Mouse (Mus musculus) kidney, postnatal 25 days (tissue): ENCODE measurements around the gene Klk8.

ENCODE experiments used
- DNase-seq, 2 experiments: peaks; one replicate each; pipeline ENCODE4 v3.0.0; 2021; ENCODE audit warnings: mixed read lengths in 2 of 2

Gene Klk8

DNA sequence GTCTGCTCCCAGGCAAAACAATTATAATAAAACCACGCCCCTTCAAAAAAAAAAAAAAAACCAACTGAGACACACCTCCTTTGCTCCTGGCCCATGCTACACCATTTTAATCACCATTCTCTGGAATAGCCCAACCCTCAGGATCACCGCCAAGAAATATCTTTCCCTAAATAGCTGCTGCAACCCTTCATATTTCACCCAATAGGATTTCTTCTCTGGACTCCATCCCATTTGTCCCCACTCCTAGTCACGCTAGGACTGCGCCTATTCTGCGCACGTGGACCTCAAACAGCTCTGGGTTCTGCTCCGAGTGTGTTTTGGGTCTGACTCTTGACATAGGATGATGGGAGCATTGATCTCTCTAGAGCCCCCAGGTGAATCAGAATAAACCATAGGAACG lies 1.0 kb upstream of the Klk8 start:
- DNase-seq, result no peak

DNA sequence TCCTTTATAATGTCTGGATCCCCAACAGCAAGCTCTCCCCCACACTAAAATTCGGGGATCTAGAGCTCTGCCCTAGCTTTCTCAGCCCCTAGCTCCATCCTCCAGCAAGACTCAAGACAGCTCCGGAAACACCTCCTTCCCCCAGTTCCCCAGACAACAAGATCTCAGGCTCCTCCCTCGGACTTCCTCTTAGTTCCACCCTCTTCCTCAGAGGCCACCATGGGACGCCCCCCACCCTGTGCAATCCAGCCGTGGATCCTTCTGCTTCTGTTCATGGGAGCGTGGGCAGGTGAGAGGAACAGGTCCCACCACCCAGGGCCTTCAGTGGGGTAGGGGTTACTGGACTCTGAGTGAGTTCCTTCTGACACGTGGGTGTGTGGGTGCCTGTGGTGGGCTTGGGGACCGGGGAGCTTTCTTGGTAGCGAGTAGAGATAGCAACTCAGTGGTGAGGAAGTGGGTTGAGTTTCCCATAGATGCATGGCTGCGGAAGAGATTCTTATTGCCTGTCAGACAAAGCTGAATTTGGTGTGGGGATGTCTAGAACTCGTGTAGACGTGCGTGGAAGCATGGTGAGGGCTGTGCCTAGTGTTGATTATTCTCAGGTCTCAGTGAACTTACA lies 576 bp downstream of the Klk8 start:
- peak in 1 of 2 experiments; percentile 6 for DNase-seq

DNA sequence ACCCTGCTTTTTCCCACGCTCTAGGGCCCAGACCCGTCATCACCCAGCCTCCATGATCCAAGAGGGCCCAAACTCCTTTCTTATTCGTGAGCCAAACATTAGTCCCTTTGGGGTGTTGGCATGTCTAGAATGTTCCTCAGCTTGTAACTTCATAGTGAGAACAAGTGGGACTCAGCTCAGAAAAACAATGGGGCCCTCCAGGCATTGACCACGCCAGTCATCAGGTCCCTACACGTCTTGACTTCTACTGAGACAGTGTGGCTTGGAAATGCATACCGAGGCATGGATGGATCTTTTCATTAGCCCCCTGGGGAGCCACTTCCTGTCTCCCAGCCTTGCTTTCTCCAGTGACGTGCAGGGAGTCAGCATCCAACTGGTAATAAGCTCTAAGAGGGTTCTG lies 2.5 kb downstream of the Klk8 start:
- DNase-seq, result no peak

DNA sequence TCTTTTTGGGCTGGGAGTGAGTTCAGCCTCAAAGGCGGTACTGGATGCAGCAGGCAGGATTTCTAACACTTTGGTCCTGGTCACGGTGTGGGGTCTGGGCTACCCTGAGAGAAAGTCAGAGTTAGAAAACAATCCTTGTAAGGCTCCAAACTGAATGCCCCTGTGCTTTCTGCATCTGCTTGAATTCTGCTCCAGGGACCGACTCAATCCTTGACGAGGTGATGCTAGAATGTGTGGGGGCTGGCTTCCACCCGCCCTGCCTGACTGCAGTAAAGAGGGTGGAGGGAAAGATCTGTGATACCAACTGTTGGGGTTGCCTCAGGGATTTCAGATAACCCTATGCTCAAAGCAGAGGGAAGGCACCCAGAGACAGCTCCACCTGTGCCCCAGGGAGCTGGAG lies 13.6 kb downstream of the Klk8 start, which contains the start of gene Klk7:
Gene Klk7, plus strand, starts transcription at position 301 of the 400 bp plus-strand sequence.
- DNase-seq, result no peak

DNA sequence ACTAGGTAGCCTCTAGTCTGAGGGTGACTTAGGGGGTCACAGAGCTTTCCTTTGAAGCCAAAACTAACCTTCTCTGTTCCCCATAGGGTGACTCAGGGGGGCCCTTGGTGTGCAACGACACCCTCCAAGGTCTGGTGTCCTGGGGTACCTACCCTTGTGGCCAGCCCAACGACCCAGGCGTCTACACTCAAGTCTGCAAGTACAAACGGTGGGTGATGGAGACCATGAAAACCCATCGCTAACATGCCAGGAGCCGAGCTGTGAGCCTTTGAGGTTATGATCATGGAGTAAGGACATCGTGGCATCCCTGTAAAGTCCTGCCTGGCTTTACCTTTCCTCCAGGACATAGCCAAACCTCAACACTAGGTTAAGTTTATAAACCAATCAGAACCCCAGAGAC lies 17.8 kb downstream of the Klk8 start:
- no peak for DNase-seq

DNA sequence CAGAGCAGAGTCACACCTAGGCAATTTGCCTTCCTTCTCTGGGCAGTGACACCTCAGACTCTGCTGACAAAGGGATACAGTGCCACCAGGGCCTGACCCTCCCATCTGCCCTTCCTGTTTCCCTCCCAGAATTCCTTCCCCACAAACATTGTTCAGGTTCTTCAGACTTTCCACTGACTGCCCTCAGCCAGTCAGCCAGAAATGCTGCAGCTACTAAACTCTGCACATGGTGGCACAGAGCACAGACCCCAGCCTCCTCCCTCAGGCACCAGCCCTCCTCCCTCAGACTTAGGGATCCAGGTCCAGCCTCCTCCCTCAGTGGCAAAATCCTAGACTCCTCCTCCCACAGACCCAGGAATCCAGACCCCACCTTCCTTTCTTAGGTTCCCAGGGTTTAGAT lies 19.4 kb downstream of the Klk8 start:
- no peak for DNase-seq

DNA sequence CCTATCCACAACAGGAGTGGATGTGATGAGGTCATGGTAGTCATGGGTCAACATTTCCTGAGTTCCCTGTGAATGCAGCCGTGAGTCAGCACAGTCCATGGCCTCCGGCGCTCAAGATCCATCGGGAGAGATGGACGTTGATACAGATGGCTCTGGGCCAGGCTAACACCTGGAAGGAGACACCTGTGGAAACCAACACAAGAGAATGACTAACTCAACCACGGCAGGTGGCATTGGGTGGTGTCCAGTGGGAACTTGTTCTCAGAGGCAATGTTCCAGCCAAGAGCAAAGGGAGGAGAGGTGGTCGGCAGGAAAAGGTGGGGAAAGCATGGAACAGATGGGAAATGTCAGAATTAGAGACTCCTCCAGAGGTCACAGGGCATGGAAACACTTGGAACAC lies 24.2 kb downstream of the Klk8 start:
- no peak for DNase-seq

DNA sequence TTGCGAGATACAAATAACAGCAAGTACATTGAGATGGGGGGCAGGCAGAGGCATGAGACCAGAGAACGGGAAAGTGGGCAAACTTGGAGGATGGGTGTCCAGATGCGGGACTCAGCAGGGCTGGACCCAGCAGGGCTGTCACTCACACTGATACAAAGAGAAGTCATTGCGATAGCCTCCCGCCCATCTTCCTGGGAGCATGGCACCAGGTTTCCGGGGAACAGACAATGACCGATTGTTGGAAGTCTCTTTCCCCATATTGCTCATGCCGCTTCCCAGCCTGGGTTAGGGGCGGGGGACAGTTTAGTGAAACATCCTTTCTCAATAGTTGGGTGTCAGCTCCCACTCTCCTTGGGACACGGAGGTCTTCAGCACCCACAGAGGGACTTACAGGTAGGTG lies 26.8 kb downstream of the Klk8 start, which contains the start of gene Klk6:
Gene Klk6, plus strand, starts transcription at position 301 of the 400 bp plus-strand sequence.
- no peak for DNase-seq

DNA sequence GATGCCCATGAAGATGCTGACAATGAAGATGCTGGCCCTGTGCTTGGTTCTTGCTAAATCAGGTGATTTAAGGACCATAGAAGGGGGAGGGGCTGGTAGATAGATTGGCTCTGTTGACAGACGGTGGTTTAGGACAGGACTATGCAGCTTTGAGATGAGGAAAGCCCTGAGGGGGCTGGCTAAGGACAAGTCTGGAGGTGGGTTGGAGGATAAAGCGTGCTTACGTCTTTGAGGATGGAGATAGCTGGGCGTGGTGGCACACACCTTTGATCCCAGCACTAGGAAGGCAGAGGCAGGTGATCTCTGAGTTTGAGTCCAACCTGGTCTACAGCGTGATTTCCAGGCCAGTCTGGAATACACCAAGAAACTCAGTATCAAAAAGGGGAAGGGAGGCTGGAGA lies 28.7 kb downstream of the Klk8 start:
- DNase-seq, result no peak

DNA sequence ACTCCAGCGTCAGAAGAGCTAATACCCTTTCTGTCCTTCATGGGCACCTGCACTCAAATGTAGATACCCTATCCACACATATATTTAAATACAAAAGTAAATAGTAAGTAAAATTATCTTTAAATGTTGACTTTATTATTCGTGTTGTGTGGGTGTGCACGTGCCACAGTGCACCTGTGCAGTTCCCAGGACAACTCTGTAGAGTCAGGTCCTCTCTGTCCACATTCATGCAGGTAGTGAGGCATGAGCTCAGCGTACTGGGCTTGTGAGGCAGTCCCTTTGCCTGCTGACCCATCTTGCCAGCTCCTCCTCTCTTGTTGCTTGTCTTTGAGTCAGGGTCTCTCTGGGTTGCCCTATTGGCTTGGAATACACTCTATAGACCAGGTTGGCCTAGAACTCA lies 30.3 kb downstream of the Klk8 start:
- DNase-seq, result no peak

DNA sequence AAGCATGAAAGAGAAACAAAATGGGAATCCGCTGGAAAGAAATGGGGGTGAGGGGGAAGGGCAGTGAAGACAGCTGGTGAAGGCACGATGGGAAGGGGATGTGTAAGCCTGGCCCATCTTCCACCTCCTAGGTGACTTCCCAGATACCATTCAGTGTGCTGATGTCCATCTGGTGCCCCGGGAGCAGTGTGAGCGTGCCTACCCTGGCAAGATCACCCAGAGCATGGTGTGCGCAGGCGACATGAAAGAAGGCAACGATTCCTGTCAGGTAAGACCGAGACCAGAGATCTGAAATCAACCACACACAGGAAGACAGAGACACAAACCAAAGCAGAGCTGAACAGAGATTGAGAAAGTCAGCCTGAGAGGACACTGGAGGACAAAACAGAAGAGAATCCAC lies 31.6 kb downstream of the Klk8 start:
- no peak for DNase-seq

DNA sequence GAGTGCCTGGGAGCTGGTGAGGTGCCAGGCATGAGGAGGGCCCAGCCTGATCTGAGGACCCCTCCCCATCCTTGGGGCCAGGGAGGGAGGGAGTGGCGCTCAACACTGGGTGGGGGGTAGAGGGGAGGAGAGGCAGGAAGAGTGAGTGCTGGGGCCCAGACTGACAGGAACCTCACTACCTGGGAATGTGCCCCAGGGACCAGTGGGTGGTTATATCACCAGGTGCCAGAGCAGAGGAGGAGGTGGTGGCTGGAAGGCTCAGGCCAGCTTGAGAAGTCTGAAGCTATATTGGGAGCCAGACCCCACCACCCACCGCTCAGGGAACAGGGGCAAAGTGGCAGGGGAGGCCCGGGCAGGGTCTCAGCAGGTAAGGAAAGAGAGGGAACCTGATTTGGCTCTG lies 44.3 kb downstream of the Klk8 start, which contains the start of gene Klk5:
Gene Klk5, plus strand, starts transcription at position 271 of the 400 bp plus-strand sequence.
- no peak for DNase-seq

DNA sequence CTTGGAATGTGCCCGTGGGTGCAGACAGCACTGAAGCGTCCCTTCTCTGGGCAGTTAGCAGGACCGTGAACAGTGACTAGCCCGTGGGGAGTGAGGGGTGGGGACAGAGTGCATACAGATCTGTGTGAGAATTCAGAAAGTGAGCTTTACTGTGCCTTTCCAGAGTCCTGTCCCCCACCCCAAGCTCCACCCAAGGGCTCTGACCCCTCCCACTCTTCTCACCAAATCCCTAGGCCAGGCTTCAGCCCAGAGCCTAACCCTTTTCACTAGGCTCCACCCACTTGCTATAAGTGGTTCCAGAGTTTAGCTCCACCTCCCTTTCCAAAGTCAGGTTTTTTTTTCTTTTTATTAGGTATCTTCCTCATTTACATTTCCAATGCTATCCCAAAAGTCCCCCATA lies 46.4 kb downstream of the Klk8 start:
- no peak for DNase-seq

DNA sequence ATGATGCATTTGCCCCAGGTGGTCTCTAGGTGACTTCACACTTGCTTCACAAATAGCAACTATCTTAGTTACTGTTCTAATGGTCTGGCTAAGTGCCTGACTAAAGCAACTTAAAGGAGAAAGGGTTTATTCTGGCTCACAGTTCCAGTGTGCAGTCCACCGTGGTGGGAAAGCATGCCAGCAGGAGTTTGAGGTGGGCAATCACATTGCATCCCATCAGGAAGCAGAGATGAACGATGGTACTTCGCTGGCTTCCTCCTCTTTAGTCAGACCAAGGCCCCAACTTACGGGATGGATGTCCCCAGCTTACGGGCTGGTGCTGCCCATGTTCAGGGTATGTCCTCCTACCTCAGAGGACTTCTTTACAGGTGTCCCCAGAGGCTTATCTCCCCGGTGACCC lies 54.2 kb downstream of the Klk8 start:
- no peak for DNase-seq
